Mouse (Mus musculus) limb, embryonic 14.5 days (tissue): ENCODE measurements around the gene Akap6. TPM values are rescaled to one million over a fixed set of nuclear protein-coding genes. Genes with fewer than 3 reads are reported as not detected.

Experiments
- ATAC-seq: fragments of 200-750 bp; cut with Nextera tagmentation; 2 replicates; pipeline ENCODE4 v1.8.0; 2017; ENCODE audit warnings: low read depth, moderate number of reproducible peaks, moderate TSS enrichment; ENCODE audit not compliant: low FRiP score
- DNase-seq: peaks from one replicate; pipeline ENCODE4 v3.0.0-alpha.2; 2015; ENCODE audit warnings: low spot score
- H3K27ac ChIP-seq: fragments of 300-500 bp; sonication (generic); replicated peaks from 2 replicates; pipeline ENCODE4 v1.5.1; 2014; ENCODE audit warnings: low read depth, mild to moderate bottlenecking, low read length, moderate library complexity, mixed read lengths
- H3K27me3 ChIP-seq: fragments of 300-500 bp; sonication (generic); 2 replicates; pipeline ENCODE4 v1.6.1; 2014; ENCODE audit warnings: low read length, mixed read lengths; ENCODE audit not compliant: control insufficient read depth, insufficient read depth
- H3K36me3 ChIP-seq: fragments of 300-500 bp; sonication (generic); 2 replicates; pipeline ENCODE4 v1.6.1; 2014; ENCODE audit warnings: mild to moderate bottlenecking, low read length, moderate library complexity, mixed read lengths; ENCODE audit not compliant: control insufficient read depth, insufficient read depth
- H3K4me1 ChIP-seq: fragments of 300-500 bp; sonication (generic); 2 replicates; pipeline ENCODE4 v1.6.1; 2014; ENCODE audit warnings: antibody characterized with exemption, low read length, mixed read lengths; ENCODE audit not compliant: control insufficient read depth, insufficient read depth
- H3K4me2 ChIP-seq: fragments of 300-500 bp; sonication (generic); replicated peaks from 2 replicates; pipeline ENCODE4 v1.6.1; 2014; ENCODE audit warnings: low read depth, mild to moderate bottlenecking, low read length, moderate library complexity; ENCODE audit not compliant: severe bottlenecking
- H3K4me3 ChIP-seq: fragments of 300-500 bp; sonication (generic); replicated peaks from 2 replicates; pipeline ENCODE4 v1.5.1; 2014; ENCODE audit warnings: low read length
- H3K9ac ChIP-seq: fragments of 300-500 bp; sonication (generic); 2 replicates; pipeline ENCODE4 v1.6.1; 2014; ENCODE audit warnings: mild to moderate bottlenecking, low read depth, low read length, moderate library complexity; ENCODE audit not compliant: severe bottlenecking
- H3K9me3 ChIP-seq: fragments of 300-500 bp; sonication (generic); 2 replicates; pipeline ENCODE4 v1.6.1; 2016; ENCODE audit warnings: low read length; ENCODE audit not compliant: control insufficient read depth
- POLR2A ChIP-seq: fragments of 200-500 bp; IDR thresholded peaks from 2 replicates; pipeline ENCODE4 v1.8.0; 2012; ENCODE audit warnings: inconsistent platforms, mild to moderate bottlenecking, moderate library complexity, borderline replicate concordance; ENCODE audit not compliant: insufficient read depth, insufficient read length; ENCODE audit errors: extremely low read depth
- WGBS: fragments of 180-500 bp; shearing (Covaris S2); extraction: QIAGEN DNeasy Blood & Tissue Kit; methylation state at CpG from one replicate; pipeline ENCODE4 v1.1.7; 2014; 5-methylcytosine and 5-hydroxymethylcytosine counted together
- polyA plus RNA-seq, 2 experiments: library from polyadenylated mRNA; depleted of rRNA in 1 of 2; stranded (reverse) in 1 of 2; unstranded in 1 of 2; fragments of >200 nt; fragmentation: Nextera tagmentation in 1 of 2; extraction: Ambion mirVana in 1 of 2; gene quantifications; 2 replicates each; pipeline versions ENCODE4 v1.2.1 to v1.2.3; 2012 to 2014

Akap6 gene
- polyA plus RNA-seq, 2 experiments, result 1.2 to 1.6 TPM

DNA sequence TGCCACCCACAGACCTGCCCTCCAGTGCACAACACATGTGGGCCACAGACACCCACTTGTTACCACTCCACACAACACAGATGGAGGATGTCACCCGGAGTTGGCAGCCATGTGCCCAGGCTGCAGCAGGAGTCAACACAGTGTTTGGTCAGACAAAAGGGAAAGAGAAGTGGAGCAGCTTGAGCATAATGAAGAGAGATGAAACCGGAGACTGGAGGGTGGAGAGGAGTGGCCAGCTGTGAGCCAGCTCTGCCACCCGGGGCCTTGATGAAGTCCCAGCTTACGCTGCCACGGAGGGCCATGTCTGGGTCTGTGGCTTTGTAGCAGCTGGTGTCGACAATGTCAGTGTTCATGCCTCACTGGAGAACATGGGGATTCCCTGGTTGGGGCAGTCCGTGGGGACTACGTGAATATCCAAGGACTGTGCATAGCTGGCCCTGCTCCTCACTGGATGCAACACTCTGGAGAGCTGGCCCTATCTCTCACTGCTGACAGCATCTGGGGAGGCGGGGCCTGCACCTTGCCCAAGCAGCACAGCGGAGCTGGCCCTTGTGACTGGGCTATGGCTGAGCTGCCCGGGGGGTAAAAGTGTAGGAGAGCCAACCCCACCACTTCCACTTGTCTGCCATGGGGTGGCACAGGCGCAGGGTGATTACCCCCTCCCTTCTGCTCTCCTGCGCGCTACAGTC is 148.8 kb downstream of the Akap6 start:
- Histone ChIP-seq H3K27me3 (no peaks in the 10 kb centered on the region), H3K9ac (no peak overlapping the region), H3K4me2 (no peak overlapping the region), H3K9me3 (no peaks in the 10 kb centered on the region), H3K27ac (no peak overlapping the region), H3K36me3 (no peaks in the 10 kb centered on the region), H3K4me3 (no peak overlapping the region), H3K4me1 (no peaks in the 10 kb centered on the region)
- DNase-seq (no peak), ATAC-seq (no peak; the same call in 1 of the 2 replicates)
- no peak for TF ChIP-seq POLR2A
- 66% methylated on average over 13 of the region's 14 CpGs for WGBS

DNA sequence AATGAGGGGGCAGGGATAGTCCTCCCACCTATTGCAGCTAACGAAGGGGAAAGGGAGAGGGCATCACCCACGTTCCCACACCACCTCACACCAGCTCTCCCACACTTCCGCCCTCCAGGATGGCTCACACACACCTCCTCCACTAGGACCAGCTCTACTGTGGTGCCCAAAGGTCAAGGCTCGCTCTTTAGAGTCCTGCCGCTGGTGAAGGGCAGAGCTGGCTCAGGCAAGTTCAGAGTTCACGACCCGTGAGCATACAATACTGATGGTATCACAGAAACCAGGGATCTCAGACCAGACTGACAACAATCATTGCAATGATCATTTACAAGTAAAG is 149.3 kb downstream of the Akap6 start:
- no peak overlapping the region for H3K4me3 ChIP-seq
- H3K9ac ChIP-seq, result no peak overlapping the region
- no peaks in the 10 kb centered on the region for H3K9me3 ChIP-seq
- 71% methylated on average over 7 of the region's 7 CpGs for WGBS
- TF ChIP-seq POLR2A, result no peak
- ATAC-seq (no peak), DNase-seq (no peak)
- H3K4me2 ChIP-seq, result no peak overlapping the region
- H3K4me1 ChIP-seq, result no peaks in the 10 kb centered on the region
- no peaks in the 10 kb centered on the region for H3K27me3 ChIP-seq
- H3K36me3 ChIP-seq, result no peaks in the 10 kb centered on the region
- no peak overlapping the region for H3K27ac ChIP-seq

DNA sequence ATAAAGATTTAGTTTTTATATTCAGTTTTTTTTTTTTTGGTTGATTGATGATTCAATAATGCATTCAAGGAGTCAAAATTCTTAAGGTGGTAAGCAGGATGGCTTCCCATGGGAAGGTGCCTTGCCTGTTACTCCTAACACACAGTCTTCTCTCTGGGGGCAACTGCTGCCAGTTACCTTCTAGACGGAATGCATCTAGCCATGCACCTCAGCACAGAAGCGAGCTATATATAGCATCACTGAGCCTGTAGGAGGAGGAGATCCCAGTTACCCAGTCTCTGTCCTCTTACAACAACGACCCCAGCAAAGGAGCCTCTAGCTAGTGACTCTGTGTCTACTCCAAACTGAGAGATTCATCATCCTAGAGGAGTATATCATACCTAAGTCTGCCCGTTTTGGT is 150.1 kb downstream of the Akap6 start:
- H3K36me3 ChIP-seq, result no peaks in the 10 kb centered on the region
- WGBS, result 70% methylated on average over 4 of the region's 4 CpGs
- H3K9me3 ChIP-seq, result no peaks in the 10 kb centered on the region
- ATAC-seq, result no peak
- H3K4me1 ChIP-seq, result no peaks in the 10 kb centered on the region
- no peak overlapping the region for H3K9ac ChIP-seq
- no peak for DNase-seq
- no peaks in the 10 kb centered on the region for H3K27me3 ChIP-seq
- no peak overlapping the region for H3K4me2 ChIP-seq
- H3K27ac ChIP-seq, result no peak overlapping the region
- no peak for TF ChIP-seq POLR2A
- no peak overlapping the region for H3K4me3 ChIP-seq

DNA sequence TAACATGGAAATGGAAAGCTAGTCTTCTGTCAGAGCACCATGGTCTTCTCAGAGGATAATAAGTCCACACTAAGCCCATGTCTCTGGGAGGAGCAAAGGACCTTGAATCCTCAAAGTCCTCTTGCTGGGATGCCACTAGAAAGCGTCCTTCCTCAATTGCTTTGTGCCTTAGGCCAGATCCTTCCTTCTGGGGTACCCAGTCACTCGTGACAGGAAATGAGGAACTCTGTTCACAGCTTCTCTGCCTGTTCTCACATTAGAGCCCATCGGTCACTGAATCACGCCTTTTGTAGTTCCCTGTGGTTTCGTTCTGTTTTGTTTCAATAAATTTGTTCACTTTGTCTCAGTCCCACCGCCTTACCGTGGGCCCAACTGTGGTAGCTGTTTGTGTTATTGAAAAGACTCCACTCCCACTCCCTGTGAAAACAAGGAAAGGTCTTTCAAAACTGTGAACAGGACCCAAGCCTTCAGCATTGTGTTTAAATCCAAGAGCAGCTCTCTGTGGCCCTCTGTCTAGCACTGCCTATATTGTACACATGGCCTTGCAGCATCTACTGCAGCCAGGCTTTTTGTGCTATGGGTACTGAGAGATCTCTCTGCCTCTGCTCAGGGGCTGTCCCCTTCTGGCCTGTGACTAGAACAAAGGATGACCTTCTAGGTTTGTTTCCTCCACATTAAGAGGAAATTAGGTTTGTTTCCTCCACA is 151.3 kb downstream of the Akap6 start:
- Histone ChIP-seq H3K4me2 (no peak overlapping the region), H3K4me1 (no peaks in the 10 kb centered on the region), H3K9me3 (no peaks in the 10 kb centered on the region), H3K9ac (no peak overlapping the region), H3K36me3 (no peaks in the 10 kb centered on the region), H3K27ac (no peak overlapping the region), H3K4me3 (no peak overlapping the region), H3K27me3 (no peaks in the 10 kb centered on the region)
- no peak for TF ChIP-seq POLR2A
- ATAC-seq (no peak), DNase-seq (no peak)
- 59% methylated on average over 7 of the region's 7 CpGs for WGBS

DNA sequence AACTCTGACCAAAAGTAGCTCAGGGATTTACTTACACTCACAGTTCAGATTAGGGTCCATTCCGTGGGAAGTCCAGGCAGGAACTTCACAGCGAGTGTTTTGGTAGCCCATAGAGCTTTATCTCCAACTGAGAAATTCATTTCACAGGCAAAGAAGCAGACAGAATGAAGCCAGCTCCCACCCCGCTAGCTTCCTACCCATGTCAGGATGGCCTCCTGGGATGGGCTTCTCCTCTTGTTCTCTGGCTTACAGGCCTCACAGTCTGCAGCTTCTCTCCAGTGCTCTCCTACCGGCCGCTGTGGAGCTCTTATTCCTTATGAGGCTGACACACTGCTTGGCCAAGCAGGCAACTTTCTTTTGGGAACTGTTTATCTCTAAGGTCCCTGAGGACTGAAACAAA is 152.0 kb downstream of the Akap6 start:
- 85% methylated on average over 5 of the region's 5 CpGs for WGBS

More for the DNA sequence above, 152.0 kb downstream of the Akap6 start:
- Histone ChIP-seq H3K36me3 (no peaks in the 10 kb centered on the region), H3K4me3 (no peak overlapping the region), H3K9me3 (no peaks in the 10 kb centered on the region), H3K27me3 (no peaks in the 10 kb centered on the region), H3K4me2 (no peak overlapping the region), H3K27ac (no peak overlapping the region), H3K4me1 (no peaks in the 10 kb centered on the region), H3K9ac (no peak overlapping the region)
- no peak for TF ChIP-seq POLR2A
- ATAC-seq (no peak), DNase-seq (no peak)
